Mouse (Mus musculus) G1E-ER4 (cell line): ENCODE results near the gene Psmd6. TPM values are rescaled to one million over a fixed set of nuclear protein-coding genes. Genes with fewer than 3 reads are reported as not detected.

Source experiments
- GATA1 ChIP-seq: IDR thresholded peaks from one replicate; pipeline ENCODE4 v1.8.0; 2012; ENCODE audit warnings: low read length, inconsistent platforms
- polyA plus RNA-seq: library from polyadenylated mRNA; stranded (reverse); fragments of >175 nt; gene quantifications from 2 replicates; pipeline ENCODE4 v1.2.3, GENCODE M21; 2012

Psmd6 gene
- polyA plus RNA-seq, 1 experiment = 123 TPM

- no peak for TF ChIP-seq GATA1
Measured at GRCm38 (mm10) chr14:14068553-14068952, 52.2 kb downstream of the Psmd6 start.

GRCm38 (mm10) chr14:14067648-14068472 lies 52.9 kb downstream of the Psmd6 start:
- no peak for TF ChIP-seq GATA1

GRCm38 (mm10) chr14:14066241-14066640 lies 54.5 kb downstream of the Psmd6 start:
- no peak for TF ChIP-seq GATA1

DNA sequence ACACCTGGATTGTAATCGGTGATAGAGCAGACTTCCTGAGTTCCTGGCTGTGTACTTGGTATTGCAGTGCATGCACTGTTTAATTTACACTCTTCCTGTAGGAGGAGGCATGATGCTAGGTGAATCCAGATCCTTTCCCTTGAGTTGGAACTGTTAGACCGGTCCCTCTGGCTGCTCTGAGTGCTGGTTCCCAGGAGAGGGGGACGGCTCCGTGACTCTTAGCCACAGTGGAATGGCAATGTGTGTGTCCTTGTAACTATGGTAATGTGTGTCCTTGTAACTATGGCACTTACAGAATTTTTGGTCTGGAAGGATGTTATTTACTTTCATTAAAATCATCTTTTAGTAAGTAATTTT lies 55.7 kb downstream of the Psmd6 start:
- no peak for TF ChIP-seq GATA1

GRCm38 (mm10) chr14:14064486-14065141 lies 56.2 kb downstream of the Psmd6 start:
- TF ChIP-seq GATA1 = no peak

GRCm38 (mm10) chr14:14063382-14063781 lies 57.4 kb downstream of the Psmd6 start:
- TF ChIP-seq GATA1 = no peak

- TF ChIP-seq GATA1 = no peak
Measured at GRCm38 (mm10) chr14:14062531-14063245, 58.1 kb downstream of the Psmd6 start.

Other genes with a start within 250 kb of the Psmd6 start
- gene Gm281, start 206.5 kb downstream of the Psmd6 start, polyA plus RNA-seq = not detected in 2 replicates
- gene Atxn7, start 159.5 kb downstream of the Psmd6 start, polyA plus RNA-seq = 15.4 and 15.5 TPM in 2 replicates
- 10.1 and 13.4 TPM in 2 replicates for gene Thoc7, start 159.1 kb downstream of the Psmd6 start, polyA plus RNA-seq
- gene Olfr720, start 65.9 kb upstream of the Psmd6 start, polyA plus RNA-seq = not detected in 2 replicates
- gene Olfr31, start 201.8 kb upstream of the Psmd6 start, polyA plus RNA-seq = not detected in 2 replicates
- gene Il3ra, start 225.3 kb upstream of the Psmd6 start, polyA plus RNA-seq = 60.6 and 62.6 TPM in 2 replicates